Mouse (Mus musculus): ENCODE data around the gene Pla1a. TPM values are rescaled to one million over a fixed set of nuclear protein-coding genes. Genes with fewer than 3 reads are reported as not detected.

Pla1a gene
- 34.9 TPM for polyA plus RNA-seq (2014; fragmentation: Illumina TruSeq; extraction: RNeasy Lipid Tissue Mini Kit (QIAGEN cat#74804); ENCODE audit: low read depth, low replicate concordance)

DNA sequence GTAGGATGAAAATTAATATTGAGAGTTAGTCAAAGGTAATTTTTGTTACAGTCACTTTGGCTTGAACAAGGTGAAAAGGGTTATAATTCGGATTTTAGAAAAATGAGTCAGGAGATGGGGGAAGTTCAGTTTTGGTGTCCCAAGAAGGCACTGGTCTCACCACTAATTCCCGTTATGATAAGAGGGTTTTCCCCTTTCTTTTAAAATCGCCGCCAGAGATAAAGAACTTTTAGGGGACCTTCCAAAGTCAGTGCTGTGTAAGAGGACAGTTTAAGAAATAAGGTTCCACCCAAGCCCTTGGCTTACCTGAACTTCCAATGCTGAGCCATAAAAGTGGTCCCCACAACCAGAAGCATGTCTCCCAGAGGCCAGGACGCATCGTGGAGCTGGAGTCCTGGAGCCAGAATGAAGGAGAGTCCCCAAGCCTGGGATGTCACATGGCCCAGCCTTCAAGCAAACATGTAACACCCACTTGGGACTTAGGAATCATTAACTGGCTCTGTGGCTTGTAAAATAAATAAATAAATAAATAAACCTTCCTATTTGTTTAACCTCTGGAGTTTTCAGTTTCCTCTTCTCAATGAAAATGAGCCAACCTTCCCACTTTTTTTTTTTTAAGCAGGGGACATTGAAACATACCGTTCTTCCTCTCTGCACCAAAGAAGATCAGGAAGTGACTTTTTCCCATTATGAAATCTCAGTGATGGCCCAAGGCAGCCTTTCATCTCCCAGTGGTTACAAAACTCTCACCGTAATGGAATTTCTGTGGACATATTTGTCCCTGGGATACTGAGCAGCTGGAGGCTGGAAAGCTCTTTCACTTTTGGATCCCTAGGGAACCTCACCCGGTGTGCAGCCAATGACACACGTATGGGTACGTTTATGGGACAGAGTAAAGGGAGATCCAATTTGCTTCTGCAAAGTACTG, at the start of gene Pla1a:
Pla1a (minus strand) TSS at position 648 of the 928 bp plus-strand sequence.

DNA sequence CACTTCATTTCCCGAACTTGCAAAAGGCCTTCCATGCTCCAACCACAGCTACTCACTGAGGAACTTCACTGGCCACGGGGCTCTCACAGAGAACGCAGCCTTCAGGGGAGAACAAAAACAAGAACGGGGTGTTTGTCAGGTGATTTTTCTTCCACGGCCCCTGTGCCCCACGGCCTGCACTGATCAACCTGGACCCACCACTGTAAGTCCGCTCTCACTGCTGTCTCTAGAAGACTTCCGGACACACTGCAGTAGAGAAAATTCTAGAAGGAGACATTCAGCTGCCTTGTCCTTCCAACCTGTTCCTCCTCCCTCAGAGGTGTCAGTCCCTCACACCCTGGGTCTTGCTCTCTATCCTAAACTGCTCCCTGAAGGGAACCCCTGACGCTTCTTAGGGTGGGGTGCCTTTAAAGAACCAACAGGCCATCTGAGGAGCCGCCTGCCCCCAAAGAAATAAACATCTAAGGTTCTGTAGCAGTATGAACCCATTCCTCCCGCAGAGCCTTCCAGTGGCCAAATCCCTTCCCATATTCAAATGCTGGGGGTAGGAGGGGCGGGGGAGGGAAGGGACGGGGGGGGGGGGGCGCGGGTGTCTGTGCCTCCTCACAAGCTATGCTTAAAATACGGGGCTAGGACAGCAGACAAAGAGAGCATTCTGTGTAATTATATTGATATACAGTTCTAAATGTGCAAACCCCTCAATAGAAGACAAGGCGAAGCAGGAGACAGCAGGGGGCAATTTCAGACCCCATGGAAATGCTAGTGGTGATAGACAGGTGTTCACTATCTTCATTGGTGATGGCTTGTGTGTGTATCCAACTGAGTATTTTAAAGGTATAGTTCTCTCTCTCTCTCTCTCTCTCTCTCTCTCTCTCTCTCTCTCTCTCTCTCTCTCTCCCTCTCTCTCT, 22.8 kb upstream of the Pla1a start, which contains the start of gene Cd80:
Cd80 (plus strand) TSS at position 51 of the 908 bp plus-strand sequence.

DNA sequence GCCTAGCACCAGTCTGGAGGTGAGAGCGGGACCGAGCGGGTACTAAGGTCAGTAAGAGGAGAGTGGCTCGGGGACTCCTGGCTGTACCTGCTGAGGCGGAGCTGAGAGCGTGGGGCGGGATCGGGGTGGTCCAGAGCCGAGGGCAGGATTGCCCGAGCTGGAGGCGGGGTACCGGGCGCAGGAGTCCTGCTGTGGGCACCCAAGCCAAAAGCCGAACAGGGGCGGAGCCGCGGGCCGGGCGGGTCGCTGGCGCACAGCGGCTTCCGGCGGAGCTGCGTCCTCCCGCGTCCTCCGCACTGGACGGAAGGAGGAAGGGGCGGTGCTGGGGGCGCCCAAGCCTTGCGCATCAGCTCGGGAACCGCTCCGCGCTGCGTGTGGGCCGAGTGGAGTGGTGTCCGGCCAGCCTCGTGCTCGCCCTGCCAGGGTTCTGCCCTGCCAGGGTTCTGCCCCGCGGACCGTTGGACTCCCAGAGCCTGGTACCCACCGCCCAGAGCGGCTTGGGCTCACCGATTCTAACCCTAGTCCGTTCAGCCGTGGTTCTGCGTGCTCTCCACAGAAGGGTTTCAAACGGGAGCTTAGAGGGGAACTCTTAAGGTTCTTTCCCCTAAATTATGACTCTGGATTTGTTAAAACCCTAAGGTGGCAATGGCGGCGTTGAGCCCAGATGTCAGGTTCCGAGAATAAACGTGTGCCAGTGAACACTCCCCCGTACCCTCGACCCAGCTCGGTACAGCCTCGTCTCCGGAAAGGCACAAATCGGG, 19.7 kb upstream of the Pla1a start, which contains the start of gene Adprh:
Adprh (minus strand) TSS at position 262 of the 761 bp plus-strand sequence.

DNA sequence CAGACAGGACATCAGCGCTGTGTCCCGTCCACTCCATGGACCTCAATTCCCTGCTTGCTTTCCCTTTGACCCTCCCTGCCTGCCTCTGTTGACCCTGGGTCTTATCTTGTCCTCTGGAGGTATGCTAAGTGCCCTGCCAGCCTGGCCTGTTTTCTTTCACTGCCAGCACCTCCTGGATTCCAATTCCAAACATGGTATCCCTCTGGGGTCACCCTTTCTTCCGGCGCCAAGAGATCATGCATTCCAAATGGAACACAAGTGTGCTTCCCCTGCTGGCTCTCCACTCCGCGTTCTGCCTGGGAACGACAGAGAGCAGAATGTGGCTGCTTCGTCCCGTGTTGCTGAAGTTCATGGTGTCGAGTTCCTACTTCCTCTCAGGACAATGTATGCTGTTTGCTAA, 71.0 kb downstream of the Pla1a start, which contains the start of gene Popdc2:
Popdc2 (plus strand) TSS at position 277 of the 400 bp plus-strand sequence.

DNA sequence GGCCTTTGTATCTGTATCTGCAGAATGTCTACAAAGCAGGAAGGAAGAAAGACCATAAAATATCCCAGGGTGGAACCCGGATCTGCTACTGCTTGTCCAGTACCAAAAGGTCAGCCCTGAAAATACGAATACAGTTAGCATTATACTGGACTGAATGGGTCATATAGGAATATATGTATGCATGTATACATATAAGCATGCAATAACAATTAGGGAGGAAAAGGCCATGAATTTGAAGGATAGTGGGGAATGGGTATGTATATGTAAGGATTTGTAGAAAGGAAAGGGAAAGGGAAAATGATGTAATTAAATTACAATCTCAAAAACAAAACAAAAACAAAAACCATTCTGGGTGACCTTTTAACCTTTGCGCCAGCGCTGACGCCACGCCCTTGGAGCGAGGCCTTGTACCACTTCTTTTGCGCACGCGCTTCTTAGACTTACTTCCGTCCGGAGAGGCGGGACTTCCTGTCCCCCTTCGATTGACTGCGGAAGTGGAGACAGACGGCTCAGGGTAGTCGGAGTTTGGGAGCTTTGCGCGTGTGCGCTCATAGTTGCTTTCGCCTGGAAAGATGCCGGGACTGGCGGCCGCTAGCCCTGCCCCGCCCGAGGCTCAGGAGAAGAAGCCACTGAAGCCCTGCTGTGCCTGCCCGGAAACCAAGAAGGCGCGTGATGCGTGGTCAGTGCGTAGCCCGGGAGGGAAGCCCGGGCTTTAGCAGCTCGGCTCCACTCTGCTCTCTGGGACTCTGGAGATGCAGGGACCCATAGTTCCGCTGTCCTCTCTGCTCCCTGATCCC, 86.2 kb downstream of the Pla1a start, which contains the start of the genes Cox17 and Gm21987:
Cox17 (plus strand) TSS at position 463 of the 797 bp plus-strand sequence.
Gm21987 (plus strand) TSS at position 512 of the 797 bp plus-strand sequence.

Other genes with a start within 250 kb of the Pla1a start
- gene Nr1i2, start 138.3 kb downstream of the Pla1a start, polyA plus RNA-seq (2014; fragmentation: Illumina TruSeq; extraction: RNeasy Lipid Tissue Mini Kit (QIAGEN cat#74804); ENCODE audit: low read depth, low replicate concordance), result 0.15 TPM
- gene Maats1, start 91.0 kb downstream of the Pla1a start, polyA plus RNA-seq (2014; fragmentation: Illumina TruSeq; extraction: RNeasy Lipid Tissue Mini Kit (QIAGEN cat#74804); ENCODE audit: low read depth, low replicate concordance), result 2.7 TPM
- gene Cox17, start 86.2 kb downstream of the Pla1a start, polyA plus RNA-seq (2014; fragmentation: Illumina TruSeq; extraction: RNeasy Lipid Tissue Mini Kit (QIAGEN cat#74804); ENCODE audit: low read depth, low replicate concordance), result 209 TPM
- not detected for gene Gm21987, start 86.1 kb downstream of the Pla1a start, polyA plus RNA-seq (2014; fragmentation: Illumina TruSeq; extraction: RNeasy Lipid Tissue Mini Kit (QIAGEN cat#74804); ENCODE audit: low read depth, low replicate concordance)
- 5.7 TPM for gene Popdc2, start 70.9 kb downstream of the Pla1a start, polyA plus RNA-seq (2014; fragmentation: Illumina TruSeq; extraction: RNeasy Lipid Tissue Mini Kit (QIAGEN cat#74804); ENCODE audit: low read depth, low replicate concordance)
- gene Adprh, start 19.6 kb upstream of the Pla1a start, polyA plus RNA-seq (2014; fragmentation: Illumina TruSeq; extraction: RNeasy Lipid Tissue Mini Kit (QIAGEN cat#74804); ENCODE audit: low read depth, low replicate concordance), result 20.4 TPM
- 1.1 TPM for gene Cd80, start 22.4 kb upstream of the Pla1a start, polyA plus RNA-seq (2014; fragmentation: Illumina TruSeq; extraction: RNeasy Lipid Tissue Mini Kit (QIAGEN cat#74804); ENCODE audit: low read depth, low replicate concordance)
- 21.7 TPM for gene Timmdc1, start 89.5 kb upstream of the Pla1a start, polyA plus RNA-seq (2014; fragmentation: Illumina TruSeq; extraction: RNeasy Lipid Tissue Mini Kit (QIAGEN cat#74804); ENCODE audit: low read depth, low replicate concordance)
- gene Poglut1, start 117.1 kb upstream of the Pla1a start, polyA plus RNA-seq (2014; fragmentation: Illumina TruSeq; extraction: RNeasy Lipid Tissue Mini Kit (QIAGEN cat#74804); ENCODE audit: low read depth, low replicate concordance), result 29.1 TPM
- 71.8 TPM for gene Tmem39a, start 125.6 kb upstream of the Pla1a start, polyA plus RNA-seq (2014; fragmentation: Illumina TruSeq; extraction: RNeasy Lipid Tissue Mini Kit (QIAGEN cat#74804); ENCODE audit: low read depth, low replicate concordance)